Mouse (Mus musculus) left cerebral cortex, postnatal 10 days (tissue): ENCODE results near the gene Pik3r5. TPM values are rescaled to one million over a fixed set of nuclear protein-coding genes. Genes with fewer than 3 reads are reported as not detected.

Source experiments
- DNase-seq, 2 experiments: peaks; one replicate each; pipeline ENCODE4 v3.0.0; 2021 to 2022; ENCODE audit warnings: low spot score in 2 of 2, mixed read lengths in 1 of 2; ENCODE audit errors: extremely low spot score in 1 of 2
- intact Hi-C: fragments of 180-260 bp; cut with DNase I; formaldehyde crosslinking; loops from one replicate; pipeline ENCODE4 v1.15.1; 2025
- total RNA-seq, 2 experiments: library from RNA; stranded (reverse); gene quantifications; 2 replicates each; pipeline ENCODE4 v1.2.3; 2021

Gene Pik3r5
- total RNA-seq, 2 experiments from 2014 or later, result 2.5 to 2.7 TPM

DNA sequence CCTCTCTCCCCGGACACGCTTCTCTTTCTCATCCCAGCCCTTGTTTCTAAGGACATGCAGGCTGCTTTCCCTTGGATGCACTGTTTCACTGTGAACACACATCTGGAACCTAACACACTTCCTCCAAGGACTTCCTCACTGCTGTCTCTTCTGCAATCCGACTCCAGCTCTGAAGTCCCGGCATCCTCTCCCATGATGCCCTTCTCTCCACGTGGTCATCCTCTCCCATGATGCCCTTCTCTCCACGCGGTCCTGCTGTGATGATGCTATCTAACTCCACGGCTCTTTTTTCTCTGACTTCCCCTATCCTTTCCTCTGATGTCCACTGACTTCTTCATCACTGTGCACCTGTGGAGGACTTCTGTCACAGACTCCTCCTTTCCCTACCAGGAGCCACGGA is 8.2 kb downstream of the Pik3r5 start:
- intact Hi-C loops, result no loop called here
- no peak for DNase-seq

DNA sequence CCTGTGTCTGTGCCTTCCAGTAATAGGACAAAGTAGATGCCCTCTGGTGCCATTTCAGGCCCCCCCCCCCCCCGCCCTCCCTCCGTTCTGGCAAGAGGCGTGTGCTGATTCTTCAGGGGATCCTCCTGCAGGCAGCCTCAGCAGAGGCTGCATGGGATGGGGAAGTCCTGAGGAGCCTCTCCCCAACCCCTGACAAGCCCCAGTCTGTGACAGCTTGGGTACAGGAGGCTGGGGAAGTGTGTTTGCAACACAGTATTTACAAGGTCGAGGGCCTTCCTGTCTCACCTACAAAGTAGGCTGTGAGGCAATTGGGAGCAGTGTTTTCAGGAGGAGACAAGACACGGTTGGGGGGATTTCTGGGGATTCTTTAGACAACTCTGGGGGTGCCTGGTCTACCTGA is 9.0 kb downstream of the Pik3r5 start:
- no peak for DNase-seq
- intact Hi-C loops, result no loop called here

DNA sequence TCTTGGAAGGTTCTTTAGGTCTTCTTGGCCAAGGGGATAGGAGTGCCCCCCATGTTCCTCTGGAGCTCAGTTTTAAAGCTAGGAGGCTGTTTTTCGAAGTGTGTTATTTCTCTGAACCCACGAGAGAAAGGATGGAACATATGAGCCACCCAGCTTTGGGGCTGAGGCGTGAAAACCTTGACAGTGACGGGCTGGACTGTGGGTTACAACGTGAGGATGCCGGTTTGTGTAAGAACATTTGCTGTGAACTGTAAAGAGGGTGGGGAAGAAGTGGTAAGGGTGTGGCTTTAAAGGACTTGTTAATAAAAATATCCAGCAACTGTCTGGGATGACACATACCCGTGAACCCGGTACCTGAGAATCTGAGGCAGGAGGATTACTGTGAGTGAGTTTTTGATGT is 10.4 kb downstream of the Pik3r5 start:
- intact Hi-C loops, result no loop called here
- no peak for DNase-seq

DNA sequence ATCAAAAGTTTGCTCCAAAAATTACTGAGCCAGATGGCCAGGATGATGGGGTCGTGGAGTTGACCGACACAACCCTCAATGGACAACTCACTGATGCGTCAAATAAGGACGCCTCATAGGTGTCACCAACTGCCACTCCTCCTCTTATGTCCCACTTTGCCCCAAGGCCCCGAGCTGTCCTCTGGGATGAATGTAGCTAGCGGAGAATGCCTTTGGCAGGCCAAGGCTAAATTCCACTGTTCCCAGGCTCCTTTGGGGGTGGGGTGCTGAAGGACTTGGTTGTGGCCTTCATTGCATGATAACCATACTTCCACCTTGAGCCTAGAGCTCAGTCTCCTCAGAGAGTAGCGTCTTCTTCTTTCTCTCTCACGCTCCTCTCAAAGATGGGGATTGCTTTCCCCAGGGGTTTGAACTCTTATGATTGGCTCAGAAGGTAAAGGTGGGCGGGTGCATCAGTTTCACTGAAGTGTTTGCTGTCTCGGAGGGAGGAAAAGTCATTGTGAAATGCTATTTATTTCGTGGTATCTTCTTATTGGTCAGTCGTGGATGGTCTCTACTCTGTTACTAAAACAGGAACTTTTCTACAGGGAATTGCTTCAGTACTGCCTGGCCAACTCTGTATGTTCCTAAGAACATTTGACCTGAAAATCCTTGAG is 11.2 kb downstream of the Pik3r5 start:
- DNase-seq, result no peak
- intact Hi-C loops, result no loop called here

DNA sequence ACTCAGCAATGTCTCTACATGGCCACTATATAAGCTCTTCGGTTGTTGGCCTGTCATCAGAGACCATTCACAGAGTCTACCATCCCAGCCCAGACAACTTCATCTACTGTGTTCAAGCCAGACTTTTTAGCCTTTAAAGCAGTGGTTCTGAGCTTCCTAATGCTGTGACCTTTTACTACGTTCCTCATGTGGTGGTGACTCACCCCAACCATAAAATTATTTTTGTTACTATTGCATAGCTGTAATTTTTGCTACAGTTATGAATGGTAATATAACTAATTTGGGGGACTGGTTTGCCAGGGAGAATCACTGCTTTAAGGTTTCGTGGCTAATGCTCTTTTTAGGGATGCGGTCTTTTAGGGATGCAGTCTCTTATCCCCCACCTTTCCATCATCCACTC is 14.0 kb downstream of the Pik3r5 start:
- DNase-seq, result no peak
- intact Hi-C loops, result no loop called here

DNA sequence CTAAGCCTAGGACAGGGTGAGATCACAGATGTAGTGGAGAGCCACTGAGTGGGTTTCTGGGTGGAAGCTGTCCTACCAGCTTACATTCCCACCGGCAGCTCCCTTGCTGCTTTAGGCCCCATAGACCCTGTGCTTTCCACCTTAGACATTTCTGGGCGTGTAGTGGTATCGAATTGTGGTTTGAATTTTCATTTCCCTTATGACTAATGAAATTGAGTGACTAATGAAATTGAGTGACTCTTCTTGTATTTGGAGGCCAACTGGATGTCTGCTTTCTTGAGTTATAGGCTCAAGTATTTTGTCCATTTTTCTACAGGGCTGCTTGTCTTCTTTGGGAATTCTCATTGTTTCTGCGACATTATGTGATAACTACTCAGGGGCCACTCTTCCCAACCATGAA is 14.6 kb downstream of the Pik3r5 start:
- DNase-seq, result no peak

DNA sequence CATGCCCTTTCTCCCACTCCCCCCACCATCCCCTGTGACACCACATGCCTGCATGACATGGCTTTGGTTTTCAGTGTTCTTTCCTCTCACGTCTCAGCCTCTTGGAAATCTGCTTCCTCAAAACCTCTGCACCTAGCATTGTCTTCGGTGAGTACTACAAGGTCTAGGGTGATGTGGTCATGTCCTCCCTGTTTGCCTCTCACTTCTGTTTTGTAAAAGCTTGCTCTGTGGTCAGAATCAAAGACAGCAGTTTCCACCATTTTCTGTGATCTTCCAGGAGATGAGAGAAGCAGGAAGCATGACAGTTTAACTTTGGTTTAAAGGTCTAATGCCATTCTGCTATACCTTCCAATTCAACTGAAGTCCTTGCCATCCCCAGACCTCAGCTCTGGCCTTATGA is 15.3 kb downstream of the Pik3r5 start:
- intact Hi-C loops, result no loop called here
- DNase-seq, result no peak

More for the DNA sequence above, 14.6 kb downstream of the Pik3r5 start:
- intact Hi-C loops, result no loop called here

DNA sequence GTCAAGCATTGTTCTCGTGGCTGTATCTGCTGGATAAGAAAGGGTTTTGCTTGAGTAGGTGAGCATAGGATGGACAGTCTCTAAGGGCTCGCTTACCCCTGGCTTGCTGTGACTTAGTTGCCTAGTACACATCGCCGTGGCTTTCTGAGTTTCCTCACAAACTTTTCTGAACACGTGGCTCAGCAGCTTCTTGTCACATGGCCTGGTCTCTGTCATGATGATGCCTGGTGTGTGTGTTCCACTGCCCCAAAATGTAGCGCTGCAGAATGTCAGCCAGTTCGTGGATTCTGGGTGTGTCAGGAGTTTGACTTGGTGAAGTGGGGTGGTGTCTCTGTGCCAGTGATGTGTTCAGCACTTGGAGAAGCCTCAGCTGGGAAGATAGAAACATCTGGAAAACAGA is 16.4 kb downstream of the Pik3r5 start:
- intact Hi-C loops, result no loop called here

DNA sequence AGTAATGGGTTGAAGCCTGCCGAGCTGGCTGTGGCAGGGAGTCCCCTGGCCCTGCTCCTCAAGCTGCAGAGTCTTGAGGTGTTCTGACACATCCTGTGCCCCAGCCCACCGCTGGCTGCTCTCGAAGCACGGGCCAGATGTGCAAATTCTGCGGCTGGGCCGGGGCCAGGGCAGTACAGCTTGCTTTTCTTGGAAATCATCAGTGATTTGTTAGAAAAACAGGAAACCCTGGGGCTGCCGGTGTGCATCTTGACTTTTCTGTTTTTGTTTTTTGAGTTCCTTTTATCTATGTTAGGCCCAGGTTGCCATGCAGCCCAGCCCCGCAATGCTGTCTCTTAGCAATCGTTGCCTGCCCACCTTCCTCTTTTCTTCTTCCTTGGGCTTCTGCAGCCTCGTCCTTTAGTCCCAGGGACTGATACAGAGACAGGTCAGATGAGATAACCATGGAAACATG is 19.4 kb downstream of the Pik3r5 start:
- DNase-seq, result peak in 1 of 2 experiments; percentile 43
- intact Hi-C loops, result no loop called here

More for the DNA sequence above, 16.4 kb downstream of the Pik3r5 start:
- no peak for DNase-seq

DNA sequence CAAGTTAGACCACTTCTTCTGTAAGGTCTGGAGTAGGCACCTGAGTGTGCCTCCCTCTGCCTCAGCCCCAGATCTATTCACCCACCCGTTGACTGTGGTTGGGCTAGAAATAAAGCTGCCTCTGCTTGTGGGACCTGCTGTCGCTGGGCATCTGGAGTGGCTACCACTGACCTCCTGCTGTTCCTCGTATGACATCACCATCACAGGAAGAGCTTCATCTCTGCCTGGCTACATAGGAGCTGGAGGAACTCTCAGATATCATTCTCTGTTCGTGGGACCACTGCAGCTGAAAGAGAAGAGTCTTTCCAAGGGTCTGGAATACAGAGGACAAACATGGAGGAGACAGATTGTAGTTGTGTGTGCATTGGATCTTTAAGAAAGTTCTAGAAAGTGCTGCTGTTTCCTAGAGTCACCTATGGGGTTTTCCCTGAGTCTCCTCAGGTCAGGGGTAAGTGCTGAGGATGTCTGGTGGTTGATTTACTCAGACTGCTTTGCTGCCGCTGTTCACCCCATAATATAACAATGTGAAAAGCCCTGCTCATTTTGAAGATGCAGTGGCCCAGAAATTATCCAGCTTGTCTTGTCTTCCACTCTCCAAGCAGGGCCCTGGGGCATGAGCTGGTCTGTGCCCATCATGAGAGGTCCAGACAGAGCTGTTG is 20.0 kb downstream of the Pik3r5 start:
- no peak for DNase-seq
- intact Hi-C loops, result no loop called here

DNA sequence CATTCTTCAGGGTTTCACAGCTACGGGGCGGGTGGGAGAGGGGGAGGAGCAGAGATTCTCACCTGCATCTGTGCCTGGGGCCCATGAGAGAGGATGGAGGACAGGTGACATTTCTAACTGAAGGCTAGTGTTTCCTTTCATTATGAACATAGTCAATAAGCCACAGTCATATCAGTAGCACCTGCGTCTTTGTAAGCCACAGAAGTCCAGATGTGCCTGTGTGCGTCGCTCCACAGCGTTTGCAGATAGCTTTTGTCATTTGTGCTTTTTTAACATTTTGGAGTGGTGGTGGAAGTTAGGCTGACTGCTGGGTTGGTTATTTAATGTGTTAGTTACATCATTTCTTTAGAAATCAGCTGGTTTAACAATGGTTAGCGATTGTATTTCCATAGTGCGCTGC is 20.8 kb downstream of the Pik3r5 start:
- DNase-seq, result no peak
- intact Hi-C loops, result no loop called here

DNA sequence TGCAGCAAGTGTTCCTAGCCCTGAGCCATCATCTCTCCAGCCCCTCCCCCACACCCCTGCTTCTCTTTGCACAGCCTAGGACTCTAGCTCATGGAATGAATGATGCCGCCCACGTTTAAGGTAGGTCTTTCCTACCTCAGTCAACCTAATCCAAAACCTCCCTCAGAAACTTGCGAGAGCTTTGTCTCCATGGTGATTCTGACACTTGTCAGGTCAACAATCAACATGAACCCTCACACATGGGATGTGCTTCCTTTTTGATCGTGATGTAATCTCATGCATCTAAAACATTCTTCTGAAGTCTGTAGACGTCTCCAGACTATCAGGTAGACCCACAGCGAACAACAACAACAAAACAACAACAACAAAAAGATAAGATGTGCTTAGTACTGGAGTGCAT is 21.4 kb downstream of the Pik3r5 start:
- no peak for DNase-seq
- intact Hi-C loops, result no loop called here

DNA sequence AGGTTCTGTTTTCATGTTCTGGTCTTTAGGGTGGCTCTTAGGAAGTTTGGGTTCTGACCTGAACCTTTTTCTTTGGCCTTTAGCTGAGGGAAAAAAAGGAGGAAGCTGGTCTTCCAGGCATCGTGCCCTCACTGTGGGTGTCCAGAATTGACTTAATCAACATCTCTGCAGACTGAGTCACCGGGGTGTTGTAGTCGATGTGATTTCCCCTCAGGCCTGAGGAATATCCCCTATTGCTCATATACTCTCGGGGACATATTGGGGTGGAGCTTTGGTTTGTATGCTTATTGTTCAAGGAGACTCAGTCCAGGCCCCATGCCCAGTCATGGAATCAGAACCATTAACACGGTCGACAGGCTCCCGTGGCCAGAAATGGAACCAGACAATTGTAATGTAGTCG is 26.2 kb downstream of the Pik3r5 start:
- intact Hi-C loops, result no loop called here
- DNase-seq, result no peak

DNA sequence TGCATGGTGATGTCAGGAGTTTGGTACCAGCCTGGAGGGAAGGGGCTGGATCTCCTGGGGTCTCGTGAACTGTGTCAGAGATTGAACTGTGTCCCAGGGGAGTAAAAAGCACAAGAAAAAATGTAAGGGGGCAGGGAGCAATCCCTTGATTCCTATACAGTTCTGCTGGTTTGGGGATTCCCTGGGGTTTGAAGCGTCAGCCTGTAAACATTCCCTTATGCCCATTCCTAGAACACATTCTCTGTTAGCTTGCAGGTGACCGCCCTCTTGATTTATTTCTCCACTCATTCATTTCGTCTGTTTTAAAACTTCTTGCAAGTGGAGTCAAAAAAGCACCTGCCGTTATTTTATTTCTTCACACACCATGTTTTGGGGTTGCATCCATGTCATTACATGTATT is 27.1 kb downstream of the Pik3r5 start:
- intact Hi-C loops, result no loop called here
- DNase-seq, result no peak

DNA sequence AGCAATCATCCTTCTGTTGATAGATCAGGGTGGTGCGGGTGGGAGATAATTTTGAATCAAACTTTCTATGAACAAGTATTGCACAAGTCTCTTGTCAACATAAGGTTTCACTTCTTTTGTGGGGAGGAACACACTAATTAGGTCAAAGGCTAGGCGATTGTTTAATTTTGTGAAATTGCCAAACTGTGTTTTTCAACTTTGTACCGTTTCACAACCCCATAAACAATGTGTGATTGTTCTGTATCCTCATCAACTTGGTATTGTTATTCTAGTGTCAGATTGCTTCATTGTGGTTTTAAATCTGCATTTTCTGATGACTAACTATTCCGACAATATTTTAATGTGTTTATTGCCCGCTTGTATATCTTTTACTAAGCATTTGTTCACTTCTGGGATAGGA is 27.6 kb downstream of the Pik3r5 start:
- intact Hi-C loops, result no loop called here

DNA sequence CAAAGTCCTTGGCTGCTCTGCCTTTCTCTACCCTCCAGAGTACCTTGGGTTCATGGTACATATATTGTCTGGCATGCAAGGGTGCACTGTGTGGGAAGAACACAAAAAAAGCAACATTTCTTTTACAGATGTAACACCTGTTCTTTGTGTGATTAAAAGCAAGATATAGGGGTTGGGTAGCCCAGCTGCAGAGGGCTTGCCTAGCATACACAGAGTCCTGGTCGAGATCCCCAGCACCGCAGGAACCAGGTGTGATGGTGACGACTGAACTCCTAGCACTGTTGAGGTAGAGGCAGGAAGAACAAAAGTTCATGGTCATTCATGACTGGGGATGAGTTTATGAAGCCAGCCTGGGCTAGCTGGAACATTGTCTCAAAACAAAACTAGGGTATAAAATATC is 30.8 kb downstream of the Pik3r5 start:
- no peak for DNase-seq
- intact Hi-C loops, result no loop called here

More for the DNA sequence above, 27.6 kb downstream of the Pik3r5 start:
- no peak for DNase-seq

DNA sequence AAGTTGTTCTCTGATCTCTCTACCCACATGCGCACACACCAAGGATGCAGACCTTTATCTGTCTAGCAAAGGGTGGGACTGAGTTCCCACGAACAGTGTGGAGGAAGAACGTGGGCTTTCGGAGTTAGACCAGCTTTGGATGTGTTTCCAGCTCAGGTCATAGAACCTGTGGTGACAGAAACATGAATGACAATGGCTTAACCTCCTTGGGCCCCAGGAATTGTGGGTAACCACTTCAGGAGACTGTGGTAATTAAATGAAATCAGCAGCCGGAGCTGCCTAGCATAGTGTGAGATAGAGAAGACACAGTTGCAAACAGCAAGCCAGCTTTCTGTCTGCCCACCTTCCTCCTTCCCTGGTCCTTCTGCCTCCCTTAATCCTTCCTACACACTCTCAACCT is 32.3 kb downstream of the Pik3r5 start:
- intact Hi-C loops, result no loop called here
- no peak for DNase-seq

DNA sequence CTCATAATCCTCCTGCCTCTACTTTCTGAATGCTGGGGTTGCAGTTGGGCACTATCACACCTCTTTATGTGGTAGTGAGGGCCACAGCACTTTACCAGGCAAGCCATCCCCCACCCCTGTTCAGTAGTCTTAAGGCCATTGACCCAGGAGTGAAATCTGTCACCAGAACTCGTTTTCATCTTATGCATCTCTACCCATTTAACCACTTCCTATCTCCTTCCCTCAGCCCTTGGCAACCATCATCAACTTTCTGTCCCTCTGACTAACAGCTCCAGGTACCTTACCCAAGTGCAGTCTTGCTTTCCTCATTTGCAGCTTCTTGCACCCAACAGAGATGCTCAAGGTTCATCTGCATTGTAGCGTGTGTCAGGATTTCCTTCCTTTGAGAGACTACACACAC is 33.2 kb downstream of the Pik3r5 start:
- DNase-seq, result no peak
- intact Hi-C loops, result no loop called here

DNA sequence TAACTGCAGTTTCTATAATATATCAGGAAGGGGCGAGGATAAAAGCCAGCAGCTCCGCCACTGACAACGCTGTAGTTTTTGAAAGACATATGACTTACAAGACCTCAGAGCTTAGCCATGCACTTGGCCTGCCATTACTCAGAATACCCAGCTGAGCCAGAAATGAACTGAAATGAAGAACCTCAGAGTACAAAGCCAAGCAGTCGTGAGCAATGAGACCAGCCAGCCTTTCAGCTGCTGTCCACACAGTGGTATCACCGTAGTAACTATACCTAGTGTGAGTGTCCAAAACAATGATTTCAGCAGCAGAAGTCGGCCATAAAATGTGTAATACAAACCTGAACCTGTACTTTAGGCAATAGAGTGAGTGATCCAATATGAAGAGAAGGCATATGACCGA is 35.5 kb downstream of the Pik3r5 start:
- no peak for DNase-seq
- intact Hi-C loops, result no loop called here

DNA sequence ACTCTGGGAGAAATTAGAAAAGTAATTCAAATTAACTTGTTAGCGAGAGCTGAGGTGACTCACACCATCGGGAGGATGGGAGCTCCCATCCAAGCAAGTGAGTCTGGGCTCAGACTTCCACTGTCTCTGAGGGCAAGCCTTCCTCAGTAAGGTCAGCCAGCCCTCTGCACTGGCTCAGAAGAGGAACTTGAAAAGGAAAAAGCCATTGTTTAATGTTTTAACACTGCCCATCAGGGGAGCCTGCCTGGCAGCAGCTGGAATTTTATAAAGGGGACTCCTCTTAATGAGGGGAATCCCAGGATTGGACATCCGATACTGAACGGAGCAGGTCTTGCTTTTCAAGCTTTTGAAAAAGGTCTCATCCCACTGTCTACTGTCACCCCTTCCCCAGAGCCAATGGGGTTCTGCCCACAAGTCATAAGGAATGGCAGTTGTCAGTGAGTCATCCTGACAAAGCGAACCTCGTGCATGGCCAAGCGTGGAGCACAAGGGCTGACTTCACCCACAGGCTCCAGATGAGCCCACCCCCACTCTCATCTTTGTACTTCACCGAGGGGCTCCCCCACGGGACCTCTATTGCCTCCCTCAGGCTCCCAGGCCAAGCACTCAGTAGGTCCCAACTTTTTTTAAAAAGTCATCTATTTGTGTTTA is 36.2 kb downstream of the Pik3r5 start:
- intact Hi-C loops, result no loop called here
- no peak for DNase-seq
